Mouse (Mus musculus) midbrain, embryonic 10.5 days (tissue): ENCODE measurements around the gene Macrod2. TPM values are rescaled to one million over a fixed set of nuclear protein-coding genes. Genes with fewer than 3 reads are reported as not detected.
A peak's percentile ranks its signal among the peaks of the same experiment; 100 is the strongest.

Experiments used
- DNase-seq: peaks from one replicate; pipeline ENCODE4 v3.0.0-alpha.2; 2017; ENCODE audit warnings: low spot score
- H3K27ac ChIP-seq: fragments of 300-500 bp; sonication (generic); replicated peaks from 2 replicates; pipeline ENCODE4 v1.5.1; 2016; ENCODE audit warnings: mild to moderate bottlenecking
- H3K27me3 ChIP-seq: fragments of 300-500 bp; sonication (generic); 2 replicates; pipeline ENCODE4 v1.6.1; 2016; ENCODE audit warnings: low read depth, mild to moderate bottlenecking; ENCODE audit not compliant: poor library complexity, severe bottlenecking
- H3K36me3 ChIP-seq: fragments of 300-500 bp; sonication (generic); 2 replicates; pipeline ENCODE4 v1.6.1; 2016; ENCODE audit warnings: mild to moderate bottlenecking, moderate library complexity
- H3K4me1 ChIP-seq: fragments of 300-500 bp; sonication (generic); 2 replicates; pipeline ENCODE4 v1.6.1; 2016
- H3K4me3 ChIP-seq: fragments of 300-500 bp; sonication (generic); 2 replicates; pipeline ENCODE4 v1.5.1; 2016; ENCODE audit warnings: mild to moderate bottlenecking, moderate library complexity
- H3K9me3 ChIP-seq: fragments of 300-500 bp; sonication (generic); replicated peaks from 2 replicates; pipeline ENCODE4 v1.6.1; 2016; ENCODE audit warnings: mild to moderate bottlenecking
- WGBS: fragments of 180-500 bp; shearing (Covaris S2); methylation state at CpG from one replicate; pipeline ENCODE4 v1.1.7; 2016; 5-methylcytosine and 5-hydroxymethylcytosine counted together
- polyA plus RNA-seq: library from polyadenylated mRNA; unstranded; fragments of >200 nt; fragmentation: Nextera tagmentation; extraction: Ambion mirVana; gene quantifications from 2 replicates; pipeline ENCODE4 v1.2.1, GENCODE M21; 2016

Gene Macrod2
- polyA plus RNA-seq, 1 experiment from 2014 or later, result 39.4 TPM

- WGBS, result 86% methylated on average over 5 of the region's 5 CpGs
- H3K4me3 ChIP-seq, result no peak overlapping the region
- H3K4me1 ChIP-seq, result peaks cover 15% of the 10 kb centered on the region
- H3K27ac ChIP-seq, result no peak overlapping the region
- H3K36me3 ChIP-seq, result no peaks in the 10 kb centered on the region
- peaks cover 20% of the 10 kb centered on the region for H3K27me3 ChIP-seq
- DNase-seq, result no peak
- no peaks in the 10 kb centered on the region for H3K9me3 ChIP-seq
Measured at GRCm38 (mm10) chr2:140673466-140673865, 278.4 kb downstream of the Macrod2 start.

GRCm38 (mm10) chr2:140676728-140677127 lies 281.6 kb downstream of the Macrod2 start:
- 6% methylated on average over 3 of the region's 3 CpGs for WGBS
- Histone ChIP-seq H3K36me3 (no peaks in the 10 kb centered on the region), H3K4me1 (peaks cover 11% of the 10 kb centered on the region), H3K27me3 (peaks cover 20% of the 10 kb centered on the region), H3K4me3 (no peak overlapping the region), H3K27ac (no peak overlapping the region), H3K9me3 (no peaks in the 10 kb centered on the region)
- no peak for DNase-seq

DNA sequence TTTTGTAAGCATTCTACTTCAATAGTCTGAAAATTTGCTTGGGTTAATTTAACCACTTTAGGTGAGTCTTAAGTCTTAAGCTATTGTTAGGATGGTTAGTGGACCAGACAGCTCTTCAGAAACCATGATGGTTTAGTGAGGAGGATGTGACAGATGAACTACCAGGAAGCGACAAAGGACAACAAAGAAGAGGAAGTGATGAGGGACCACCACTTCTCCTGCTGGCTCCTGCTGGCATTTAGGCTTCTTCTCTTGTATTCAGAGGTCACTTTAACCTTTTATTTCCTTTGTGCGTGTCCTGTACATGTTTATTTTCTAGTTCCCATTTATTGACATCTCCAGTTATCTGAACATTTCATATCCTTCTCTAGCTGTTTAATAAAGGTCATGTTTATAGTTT lies 295.8 kb downstream of the Macrod2 start:
- DNase-seq, result no peak
- Histone ChIP-seq H3K4me3 (no peak overlapping the region), H3K27ac (no peak overlapping the region), H3K27me3 (no peaks in the 10 kb centered on the region), H3K9me3 (no peaks in the 10 kb centered on the region), H3K4me1 (no peaks in the 10 kb centered on the region), H3K36me3 (no peaks in the 10 kb centered on the region)
- 79% methylated on average over 2 of the region's 2 CpGs for WGBS

DNA sequence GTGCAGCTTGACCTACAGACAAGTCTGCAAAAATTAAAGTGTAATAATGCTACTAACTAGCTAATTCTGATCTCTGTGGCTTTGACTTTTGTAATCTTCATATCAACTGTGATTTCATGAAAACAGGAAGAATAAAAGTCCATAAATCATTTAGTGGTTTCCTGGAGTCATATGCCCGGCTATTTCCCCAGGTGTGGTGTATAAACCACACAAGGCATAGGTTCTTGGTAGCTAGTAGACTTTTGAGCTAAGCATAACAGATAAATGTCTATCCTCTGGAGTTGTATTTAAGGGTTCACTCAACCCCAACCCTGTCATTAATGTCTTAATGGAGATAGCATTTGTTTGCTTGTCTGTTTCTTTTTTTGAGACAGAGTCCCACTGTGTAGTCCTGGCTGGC lies 296.3 kb downstream of the Macrod2 start:
- DNase-seq, result no peak
- Histone ChIP-seq H3K4me1 (no peaks in the 10 kb centered on the region), H3K27ac (no peak overlapping the region), H3K4me3 (no peak overlapping the region), H3K27me3 (no peaks in the 10 kb centered on the region), H3K36me3 (no peaks in the 10 kb centered on the region), H3K9me3 (no peaks in the 10 kb centered on the region)
- 90% methylated on average over 1 of the region's 1 CpGs for WGBS

- peaks cover 2% of the 10 kb centered on the region for H3K4me1 ChIP-seq
- H3K27me3 ChIP-seq, result no peaks in the 10 kb centered on the region
- DNase-seq, result no peak
- 84% methylated on average over 4 of the region's 4 CpGs for WGBS
- no peak overlapping the region for H3K4me3 ChIP-seq
- no peaks in the 10 kb centered on the region for H3K36me3 ChIP-seq
- H3K9me3 ChIP-seq, result no peaks in the 10 kb centered on the region
- H3K27ac ChIP-seq, result no peak overlapping the region
Measured at GRCm38 (mm10) chr2:140692461-140692860, 297.4 kb downstream of the Macrod2 start.

GRCm38 (mm10) chr2:140693845-140694244 lies 298.7 kb downstream of the Macrod2 start:
- no peak for DNase-seq
- no peak overlapping the region for H3K4me3 ChIP-seq
- H3K4me1 ChIP-seq, result peaks cover 16% of the 10 kb centered on the region
- WGBS, result 86% methylated on average over 5 of the region's 5 CpGs
- no peak overlapping the region for H3K27ac ChIP-seq
- H3K9me3 ChIP-seq, result no peaks in the 10 kb centered on the region
- H3K27me3 ChIP-seq, result no peaks in the 10 kb centered on the region
- H3K36me3 ChIP-seq, result no peaks in the 10 kb centered on the region

DNA sequence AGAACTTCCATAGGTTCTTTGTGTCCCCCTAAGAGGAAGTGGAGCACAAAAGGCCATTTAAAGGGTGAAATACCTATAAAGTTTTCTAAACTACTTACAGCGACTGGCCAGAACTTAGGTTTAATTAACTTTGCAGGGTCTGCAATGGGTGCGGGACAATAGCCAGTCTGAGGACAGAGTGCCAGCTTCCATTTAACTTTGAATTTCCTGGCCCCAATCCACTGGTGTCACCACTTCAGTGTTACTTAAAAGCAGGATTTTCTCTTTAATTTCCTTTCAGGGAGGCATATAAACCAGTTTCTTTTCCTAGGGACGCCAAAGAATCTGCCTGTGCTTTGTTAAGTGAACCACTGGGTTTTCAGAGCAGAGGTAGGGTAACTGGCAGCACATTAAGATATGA lies 303.5 kb downstream of the Macrod2 start:
- no peaks in the 10 kb centered on the region for H3K9me3 ChIP-seq

GRCm38 (mm10) chr2:140703377-140703776 lies 308.3 kb downstream of the Macrod2 start:
- Histone ChIP-seq H3K4me1 (peaks cover 73% of the 10 kb centered on the region), H3K9me3 (no peaks in the 10 kb centered on the region), H3K27ac (no peak overlapping the region), H3K4me3 (no peak overlapping the region), H3K36me3 (no peaks in the 10 kb centered on the region), H3K27me3 (peaks cover 31% of the 10 kb centered on the region)
- 33% methylated on average over 4 of the region's 4 CpGs for WGBS
- DNase-seq, result no peak

More for the DNA sequence above, 303.5 kb downstream of the Macrod2 start:
- no peak for DNase-seq
- no peak overlapping the region for H3K4me3 ChIP-seq
- 9% methylated on average over 3 of the region's 3 CpGs for WGBS
- H3K27me3 ChIP-seq, result peaks cover 17% of the 10 kb centered on the region
- H3K4me1 ChIP-seq, result peaks cover 44% of the 10 kb centered on the region
- H3K36me3 ChIP-seq, result no peaks in the 10 kb centered on the region
- H3K27ac ChIP-seq, result peak overlapping the region; percentile 14

GRCm38 (mm10) chr2:140704146-140704545 lies 309.0 kb downstream of the Macrod2 start:
- peaks cover 67% of the 10 kb centered on the region for H3K4me1 ChIP-seq
- no peak overlapping the region for H3K4me3 ChIP-seq
- H3K9me3 ChIP-seq, result no peaks in the 10 kb centered on the region
- H3K36me3 ChIP-seq, result no peaks in the 10 kb centered on the region
- WGBS, result 2% methylated on average over 3 of the region's 3 CpGs
- peak overlapping the region; percentile 38; the same call in 1 of the 2 replicates for H3K27ac ChIP-seq
- DNase-seq, result peak; percentile 50
- peaks cover 31% of the 10 kb centered on the region for H3K27me3 ChIP-seq

DNA sequence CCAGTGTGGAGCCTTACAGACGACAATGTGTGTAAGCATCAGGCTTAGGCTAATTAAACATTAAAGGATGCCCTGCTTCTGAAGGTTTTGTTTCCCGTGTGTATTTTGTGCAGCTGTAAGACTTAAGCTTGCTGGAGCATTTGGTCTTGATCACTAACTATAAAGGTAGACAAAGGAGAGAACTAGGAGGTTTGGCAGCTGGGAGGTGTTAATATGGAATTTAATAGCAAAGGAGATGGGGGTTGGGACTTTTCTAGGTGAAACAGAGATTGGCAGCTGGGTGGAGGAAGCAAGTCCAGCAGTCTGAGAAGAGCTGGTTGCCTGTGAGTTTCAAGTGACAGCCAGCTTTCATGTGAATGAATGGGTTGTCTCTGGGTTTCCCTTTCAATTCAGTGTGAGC lies 310.2 kb downstream of the Macrod2 start:
- peak; percentile 57 for DNase-seq
- H3K4me1 ChIP-seq, result peaks cover 55% of the 10 kb centered on the region
- H3K27ac ChIP-seq, result peak overlapping the region; percentile 59; the same call in 1 of the 2 replicates
- peaks cover 28% of the 10 kb centered on the region for H3K27me3 ChIP-seq
- 1% methylated on average over 2 of the region's 2 CpGs for WGBS
- no peaks in the 10 kb centered on the region for H3K9me3 ChIP-seq
- peak overlapping the region; percentile 9; the same call in 1 of the 2 replicates for H3K4me3 ChIP-seq
- no peaks in the 10 kb centered on the region for H3K36me3 ChIP-seq

- no peak overlapping the region for H3K27ac ChIP-seq
- no peak for DNase-seq
- 82% methylated on average over 5 of the region's 5 CpGs for WGBS
- no peaks in the 10 kb centered on the region for H3K36me3 ChIP-seq
- peaks cover 49% of the 10 kb centered on the region for H3K4me1 ChIP-seq
- peaks cover 17% of the 10 kb centered on the region; the same call in 1 of the 2 replicates for H3K27me3 ChIP-seq
- H3K9me3 ChIP-seq, result no peaks in the 10 kb centered on the region
- no peak overlapping the region for H3K4me3 ChIP-seq
Measured at GRCm38 (mm10) chr2:140707550-140707949, 312.4 kb downstream of the Macrod2 start.

GRCm38 (mm10) chr2:140715822-140716221 lies 320.7 kb downstream of the Macrod2 start:
- no peak for DNase-seq
- Histone ChIP-seq H3K27me3 (no peaks in the 10 kb centered on the region), H3K27ac (no peak overlapping the region), H3K9me3 (no peaks in the 10 kb centered on the region), H3K4me3 (no peak overlapping the region), H3K36me3 (no peaks in the 10 kb centered on the region), H3K4me1 (no peaks in the 10 kb centered on the region)
- 89% methylated on average over 4 of the region's 4 CpGs for WGBS

DNA sequence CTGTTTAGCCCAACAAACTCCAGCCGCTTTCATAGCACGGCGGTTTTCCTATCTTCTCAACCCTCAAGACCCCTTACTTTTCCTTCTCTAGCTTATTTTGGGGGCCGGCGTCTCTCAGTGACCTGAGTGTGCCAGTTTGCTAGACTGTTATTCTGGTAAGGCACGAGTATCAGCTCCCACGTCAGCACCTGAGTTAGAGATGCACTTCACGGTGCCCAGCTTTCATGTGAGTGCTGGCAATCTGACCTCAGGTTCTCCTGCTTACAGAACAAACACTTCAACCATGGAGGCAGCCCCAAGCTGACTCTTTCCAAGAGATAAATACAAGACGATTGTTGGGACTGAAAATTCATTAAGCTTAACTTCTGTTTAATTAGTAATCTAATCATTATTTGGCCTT lies 322.3 kb downstream of the Macrod2 start:
- no peak overlapping the region for H3K4me3 ChIP-seq
- WGBS, result 86% methylated on average over 9 of the region's 9 CpGs
- no peaks in the 10 kb centered on the region for H3K9me3 ChIP-seq
- DNase-seq, result no peak
- H3K36me3 ChIP-seq, result no peaks in the 10 kb centered on the region
- no peaks in the 10 kb centered on the region for H3K27me3 ChIP-seq
- no peak overlapping the region for H3K27ac ChIP-seq
- H3K4me1 ChIP-seq, result no peaks in the 10 kb centered on the region

- Histone ChIP-seq H3K27me3 (no peaks in the 10 kb centered on the region), H3K4me1 (no peaks in the 10 kb centered on the region), H3K9me3 (no peaks in the 10 kb centered on the region), H3K27ac (no peak overlapping the region), H3K36me3 (no peaks in the 10 kb centered on the region), H3K4me3 (no peak overlapping the region)
- DNase-seq, result no peak
- 57% methylated on average over 6 of the region's 6 CpGs for WGBS
Measured at GRCm38 (mm10) chr2:140732616-140733183, 337.6 kb downstream of the Macrod2 start.
